Mouse (Mus musculus): ENCODE data around the gene Gm21860. TPM values are rescaled to one million over a fixed set of nuclear protein-coding genes. Genes with fewer than 3 reads are reported as not detected.

Gene Gm21860
- polyA plus RNA-seq (2017; shearing (Covaris generic)), result not detected

GRCm38 (mm10) chrY:90754721-90755120 is at the start of gene Gm21860:
TSS of gene Gm21860 (minus strand) at chrY:90754821.

GRCm38 (mm10) chrY:90784438-90784837 is 29.8 kb upstream of the Gm21860 start, which contains the start of gene Gm47283:
TSS of gene Gm47283 (plus strand) at chrY:90784738.

Other genes starting within 250 kb of the Gm21860 start
- gene Gm47283, start 29.9 kb upstream of the Gm21860 start, polyA plus RNA-seq (2017; shearing (Covaris generic)), result not detected
- gene Gm21748, start 84.4 kb upstream of the Gm21860 start, polyA plus RNA-seq (2017; shearing (Covaris generic)), result not detected

All from activated CD4-positive, CD25-positive, alpha-beta regulatory T cell (primary cell).